Mouse (Mus musculus) MN1 (cell line): ENCODE data around the gene Ndufv1.
"Not testable (repeated sequence)": the region's sequence is repeated elsewhere in the genome, so short reads cannot be mapped to it uniquely, and the experiment has no call there.

Source experiments
- DNase-seq: peaks from one replicate; pipeline ENCODE4 v3.0.0-alpha.2; 2016; ENCODE audit warnings: low spot score

The Ndufv1 gene

GRCm38 (mm10) chr19:3972229-3972628 lies 40.4 kb downstream of the Ndufv1 start, which contains the start of gene Aldh3b2:
Gene Aldh3b2, plus strand, starts transcription at chr19:3972328.
- DNase-seq = no peak

- DNase-seq = no peak
Measured at GRCm38 (mm10) chr19:3967258-3967657, 45.3 kb downstream of the Ndufv1 start.

GRCm38 (mm10) chr19:3966330-3967075 lies 46.1 kb downstream of the Ndufv1 start:
- no peak for DNase-seq

- no peak for DNase-seq
Measured at GRCm38 (mm10) chr19:3964030-3964429, 48.6 kb downstream of the Ndufv1 start.

DNA sequence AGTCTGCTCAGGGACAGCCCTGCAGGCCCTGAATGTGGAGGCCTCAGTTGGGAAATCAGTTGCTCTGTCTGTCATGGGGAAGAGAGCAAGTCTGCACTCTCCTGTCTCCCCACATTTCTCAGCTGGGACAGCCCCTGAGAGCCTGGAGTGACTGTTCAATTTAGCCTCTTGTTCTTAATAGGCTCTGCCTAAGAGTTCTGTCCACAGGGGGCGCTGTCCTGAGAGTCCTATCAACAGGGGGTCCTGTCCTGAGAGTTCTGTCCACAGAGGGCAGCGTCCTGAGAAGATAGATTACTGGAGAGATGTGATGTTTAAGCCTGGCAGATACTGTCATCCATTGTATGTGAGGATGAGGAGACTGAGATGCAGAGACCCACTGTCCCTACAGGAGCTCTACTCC lies 50.1 kb downstream of the Ndufv1 start:
- peak; percentile 12 for DNase-seq

GRCm38 (mm10) chr19:3961805-3962204 lies 50.8 kb downstream of the Ndufv1 start:
- DNase-seq = not testable (repeated sequence)

GRCm38 (mm10) chr19:3960211-3960610 lies 52.4 kb downstream of the Ndufv1 start:
- DNase-seq = no peak

- no peak for DNase-seq
Measured at GRCm38 (mm10) chr19:3959030-3959429, 53.6 kb downstream of the Ndufv1 start.

DNA sequence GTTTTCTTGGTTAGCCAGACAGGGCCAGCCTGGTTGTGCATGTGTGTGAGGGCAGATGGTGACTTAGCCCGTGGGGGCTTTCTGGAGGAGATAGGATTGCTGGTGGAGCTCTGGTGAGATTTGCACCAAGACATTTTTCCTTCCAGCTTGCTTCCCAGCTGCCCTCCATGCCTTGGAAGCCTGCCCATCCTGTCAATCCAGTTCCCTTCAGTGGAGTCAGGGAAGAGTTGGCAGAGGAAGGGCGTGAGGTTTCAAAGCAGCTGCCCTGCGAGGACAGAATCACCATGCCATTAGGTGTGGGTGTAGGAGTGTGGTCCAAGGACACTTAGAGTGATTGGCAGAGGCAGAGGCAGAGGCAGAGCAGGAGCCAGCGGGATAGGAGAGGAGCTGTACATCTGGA lies 54.1 kb downstream of the Ndufv1 start, which contains the start of gene Aldh3b3:
Gene Aldh3b3 (plus strand): TSS at position 176 of the 400 bp plus-strand sequence.
- DNase-seq = no peak
